Mouse (Mus musculus): Measurements from ENCODE around the gene Ms4a4b.

DNA sequence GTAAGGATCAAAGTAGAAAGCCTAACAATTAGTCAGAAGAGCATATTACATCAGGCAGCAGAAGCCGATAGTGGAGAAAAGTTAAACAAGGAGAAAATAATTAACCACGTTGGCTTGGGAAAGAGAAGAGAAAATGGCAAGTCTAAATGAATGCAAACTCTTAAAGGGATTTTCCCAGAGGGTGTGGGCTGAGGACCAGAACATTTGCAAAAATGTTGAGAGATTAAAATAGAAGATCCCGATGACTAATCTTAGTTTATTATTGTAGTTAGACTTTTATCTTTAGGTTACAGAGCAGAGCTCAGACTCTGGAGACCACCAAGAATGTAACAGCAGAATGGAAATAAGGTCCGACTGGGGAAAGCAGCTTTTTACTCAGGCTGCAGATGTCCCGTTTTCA lies 23.1 kb downstream of the Ms4a4b start:
- no peak for TF ChIP-seq CTCF (IDR thresholded peaks at IDR 0.05; ENCODE audit: control insufficient read depth, insufficient read depth, insufficient read length)
- TF ChIP-seq CEBPB (IDR thresholded peaks at IDR 0.05; ENCODE audit: low read depth): no peak
- no peak for TF ChIP-seq MAX (IDR thresholded peaks at IDR 0.05)
